Mouse (Mus musculus) frontal cortex, postnatal 14 days (tissue): Measurements from ENCODE around the gene Zfp609.
"Not testable (repeated sequence)": the region's sequence is repeated elsewhere in the genome, so short reads cannot be mapped to it uniquely, and the experiment has no call there.

Source experiments
- DNase-seq, 2 experiments: peaks; one replicate each; pipeline ENCODE4 v3.0.0; 2022; ENCODE audit warnings: low spot score in 2 of 2

Gene Zfp609

GRCm38 (mm10) chr9:65676358-65677118 is 150.8 kb downstream of the Zfp609 start:
- DNase-seq = peak; percentile 89 to 94

- DNase-seq = no peak
Observed at GRCm38 (mm10) chr9:65675461-65676357, 151.7 kb downstream of the Zfp609 start.

- DNase-seq = no peak
Observed at GRCm38 (mm10) chr9:65672996-65673395, 154.4 kb downstream of the Zfp609 start.

GRCm38 (mm10) chr9:65671431-65671931 is 155.9 kb downstream of the Zfp609 start:
- no peak for DNase-seq

- DNase-seq = no peak
Observed at GRCm38 (mm10) chr9:65667701-65668100, 159.7 kb downstream of the Zfp609 start, which contains the start of gene Oaz2. Gene Oaz2 (plus strand): TSS chr9:65668001.

- DNase-seq = peak in 1 of 2 experiments; percentile 46
Observed at GRCm38 (mm10) chr9:65666042-65666441, 161.3 kb downstream of the Zfp609 start.

GRCm38 (mm10) chr9:65664163-65664562 is 163.2 kb downstream of the Zfp609 start:
- peak in 1 of 2 experiments; percentile 53 for DNase-seq

GRCm38 (mm10) chr9:65661493-65661892 is 165.9 kb downstream of the Zfp609 start:
- no peak for DNase-seq

GRCm38 (mm10) chr9:65661029-65661428 is 166.3 kb downstream of the Zfp609 start:
- no peak for DNase-seq

GRCm38 (mm10) chr9:65657218-65657617 is 170.1 kb downstream of the Zfp609 start:
- no peak for DNase-seq

- DNase-seq = no peak
Observed at GRCm38 (mm10) chr9:65655540-65655939, 171.8 kb downstream of the Zfp609 start.

GRCm38 (mm10) chr9:65654700-65655237 is 172.6 kb downstream of the Zfp609 start:
- DNase-seq = no peak

GRCm38 (mm10) chr9:65653741-65654140 is 173.6 kb downstream of the Zfp609 start:
- DNase-seq = no peak

- DNase-seq = not testable (repeated sequence)
Observed at GRCm38 (mm10) chr9:65651957-65652356, 175.4 kb downstream of the Zfp609 start.

GRCm38 (mm10) chr9:65649997-65650396 is 177.4 kb downstream of the Zfp609 start:
- DNase-seq = no peak

- no peak for DNase-seq
Observed at GRCm38 (mm10) chr9:65648730-65649129, 178.6 kb downstream of the Zfp609 start.

GRCm38 (mm10) chr9:65646782-65647181 is 180.6 kb downstream of the Zfp609 start:
- DNase-seq = no peak

GRCm38 (mm10) chr9:65645984-65646383 is 181.4 kb downstream of the Zfp609 start:
- no peak for DNase-seq

- no peak for DNase-seq
Observed at GRCm38 (mm10) chr9:65644960-65645359, 182.4 kb downstream of the Zfp609 start.

GRCm38 (mm10) chr9:65642546-65642945 is 184.8 kb downstream of the Zfp609 start:
- no peak for DNase-seq
